Mouse (Mus musculus) R1 (cell line): ENCODE results near the gene Sertad3.

Experiments
- DNase-seq: peaks from one replicate; pipeline ENCODE4 v3.0.0-alpha.2; 2018; ENCODE audit warnings: low read depth, low spot score

Gene Sertad3

DNA sequence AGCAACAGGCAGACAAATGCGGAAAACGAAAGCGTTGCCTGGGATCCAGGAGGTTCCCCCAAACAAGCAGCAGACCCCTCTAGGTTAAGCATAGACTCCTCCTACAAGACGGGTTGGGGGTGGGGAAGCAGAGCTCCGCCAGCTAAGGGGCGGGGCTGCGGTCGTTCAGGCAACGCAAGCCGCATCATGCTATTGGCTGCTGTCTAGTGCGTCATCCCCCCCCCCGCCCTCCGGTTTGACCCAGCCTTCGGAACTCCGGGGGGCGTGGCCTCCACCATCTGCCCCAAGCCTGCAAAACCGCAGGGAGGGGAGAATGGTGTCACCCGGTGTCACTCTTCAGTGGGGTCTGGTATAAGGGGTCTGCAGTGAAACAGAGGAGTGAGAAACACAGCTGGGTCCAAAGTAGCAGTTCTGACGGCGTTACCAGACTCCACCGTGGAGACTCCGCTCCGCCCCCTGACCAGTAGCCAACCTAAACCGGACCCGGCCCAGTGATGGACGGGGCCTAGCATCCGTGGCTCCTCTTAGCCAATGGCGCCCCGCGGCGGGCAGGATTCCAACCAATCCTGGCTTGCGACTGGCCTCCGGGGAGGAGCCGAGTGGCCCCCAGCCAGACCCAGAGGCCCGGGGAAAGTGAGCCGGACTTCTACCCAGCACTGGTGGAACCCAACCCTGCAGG is at the start of gene Sertad3:
Gene Sertad3, plus strand, starts transcription at position 613 of the 679 bp plus-strand sequence.
- DNase-seq = peak; percentile 99

DNA sequence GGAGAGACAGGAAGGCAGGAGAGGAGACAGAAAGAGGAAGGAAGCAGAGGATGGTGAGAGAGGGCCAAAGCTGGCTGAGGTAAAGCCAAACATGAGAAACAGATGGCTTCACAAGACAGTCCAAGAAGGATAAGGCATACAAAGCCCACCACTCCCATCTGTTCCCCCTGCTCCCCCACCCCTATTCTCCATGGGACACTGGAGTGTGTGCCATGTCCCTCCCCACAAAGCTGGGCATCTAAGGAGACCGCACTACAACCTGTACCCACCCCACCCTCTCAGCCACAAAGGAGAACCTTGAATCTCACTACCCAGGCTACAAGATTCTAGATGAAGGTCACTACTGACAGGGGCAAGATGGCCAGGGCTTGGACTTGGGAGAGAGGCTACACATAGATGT is 46.2 kb upstream of the Sertad3 start:
- DNase-seq = no peak

DNA sequence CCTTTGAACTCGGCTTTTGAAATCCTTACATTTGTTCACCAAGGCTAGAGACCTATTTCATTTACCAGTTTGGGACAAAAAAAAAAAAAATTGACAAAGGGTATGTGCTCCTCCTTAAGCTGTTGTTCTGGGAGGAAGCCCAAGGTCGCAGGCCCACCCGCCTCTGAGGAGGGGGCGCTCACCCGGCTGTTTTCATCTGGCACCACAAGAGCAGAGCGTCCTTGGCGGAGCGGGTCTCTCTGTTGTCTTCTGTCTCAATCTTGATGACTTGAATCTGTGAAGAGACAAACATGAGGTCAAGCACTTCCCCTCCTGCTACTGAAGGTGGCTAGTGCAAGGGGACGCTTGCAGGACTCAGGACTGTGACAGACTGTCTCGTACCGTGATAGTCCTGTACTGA is 45.6 kb upstream of the Sertad3 start:
- DNase-seq = no peak

DNA sequence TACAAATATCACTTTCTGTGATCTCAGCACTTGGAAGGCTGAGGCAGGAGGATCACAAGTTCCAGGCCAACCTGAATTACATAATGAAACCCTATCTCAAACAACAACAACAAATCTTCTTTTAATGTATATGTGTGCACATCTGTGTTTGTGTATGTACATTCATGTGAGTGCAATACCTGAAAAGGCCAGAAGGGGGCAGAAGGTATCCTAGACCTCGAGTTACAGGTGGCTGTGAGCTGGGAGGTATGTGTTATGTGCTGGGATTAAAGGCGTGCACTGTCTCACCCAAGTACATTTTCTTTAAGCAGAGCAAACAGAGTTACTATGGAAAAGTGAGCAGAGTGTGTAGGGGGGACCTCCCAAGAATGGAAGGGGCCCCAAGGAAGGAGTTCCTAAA is 44.4 kb upstream of the Sertad3 start:
- peak; percentile 80 for DNase-seq

DNA sequence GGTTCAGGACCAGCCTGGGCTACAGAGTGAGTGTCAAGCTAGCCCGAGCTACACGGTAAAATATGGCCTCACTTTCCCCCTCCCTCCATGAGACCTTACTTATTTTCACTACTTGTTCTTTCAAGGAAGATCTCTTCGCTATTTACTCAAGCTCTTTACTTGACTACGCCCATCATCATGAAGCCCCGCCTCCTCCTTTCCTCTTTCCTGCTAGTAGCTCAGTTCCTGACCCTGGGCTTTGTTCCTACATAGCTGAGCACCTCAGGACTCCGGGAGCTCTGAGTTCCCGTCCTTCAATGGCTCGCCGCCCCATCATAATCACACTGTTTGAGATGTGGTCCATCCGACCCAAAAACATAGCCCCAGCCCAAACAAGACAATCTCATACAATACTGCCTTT is 40.2 kb upstream of the Sertad3 start:
- DNase-seq = peak; percentile 96

DNA sequence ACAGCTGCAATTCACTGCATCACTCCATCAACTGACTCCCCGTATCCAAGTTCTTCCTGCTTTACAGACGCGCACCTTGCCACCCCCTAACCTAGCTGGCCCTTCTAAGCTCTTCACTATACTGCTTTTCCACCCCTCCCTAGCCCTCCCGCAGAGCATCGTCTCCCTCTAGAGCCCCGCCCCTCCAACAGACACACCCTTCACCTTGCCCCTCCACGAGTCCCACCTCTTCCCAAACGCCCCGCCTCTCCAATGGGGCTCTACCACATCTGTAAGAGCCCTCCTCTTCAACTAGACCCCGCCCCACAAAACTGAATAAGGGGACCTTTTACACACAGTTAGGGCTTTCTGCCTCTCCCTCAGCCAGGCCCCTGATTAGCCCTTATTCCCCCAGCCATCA is 39.8 kb upstream of the Sertad3 start:
- peak; percentile 98 for DNase-seq

DNA sequence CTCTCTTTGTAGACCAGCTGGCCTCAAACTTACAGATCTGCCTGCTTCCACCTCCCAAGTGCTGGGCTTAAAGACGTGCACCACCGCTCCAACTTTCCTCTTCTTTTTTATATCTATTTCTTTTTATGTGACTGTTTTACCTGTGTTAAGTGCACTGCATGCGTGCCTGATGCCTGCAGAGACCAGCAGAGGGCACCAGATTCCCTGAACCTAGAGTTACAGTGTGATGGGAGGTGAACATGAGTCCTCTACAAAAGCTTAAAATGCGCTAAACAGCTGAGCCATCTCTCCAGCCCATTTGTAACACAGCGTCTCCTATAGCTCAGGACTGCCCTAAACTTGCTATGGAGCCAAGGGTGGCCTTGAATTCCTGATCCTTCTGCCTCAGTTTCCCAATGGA is 36.0 kb upstream of the Sertad3 start:
- peak; percentile 81 for DNase-seq

DNA sequence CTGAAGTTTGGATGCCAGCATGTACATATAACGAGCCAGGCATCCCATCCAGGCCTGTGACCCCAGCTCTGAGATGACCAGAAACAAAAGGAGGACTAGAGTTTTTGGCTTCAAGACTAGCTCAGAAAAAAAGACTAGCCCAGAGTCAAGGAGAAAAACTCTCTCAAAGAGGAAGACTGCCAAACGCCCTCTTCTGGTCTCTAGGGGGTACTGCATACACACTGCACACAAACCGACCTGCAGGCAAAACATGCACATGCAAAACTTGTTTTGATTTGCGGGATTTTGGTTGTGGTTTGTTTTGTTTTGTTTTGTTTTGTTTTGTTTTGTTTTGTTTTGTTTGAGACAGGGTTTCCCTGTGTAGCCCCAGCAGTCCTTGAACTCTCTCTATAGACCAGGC is 33.6 kb upstream of the Sertad3 start:
- peak; percentile 80 for DNase-seq

DNA sequence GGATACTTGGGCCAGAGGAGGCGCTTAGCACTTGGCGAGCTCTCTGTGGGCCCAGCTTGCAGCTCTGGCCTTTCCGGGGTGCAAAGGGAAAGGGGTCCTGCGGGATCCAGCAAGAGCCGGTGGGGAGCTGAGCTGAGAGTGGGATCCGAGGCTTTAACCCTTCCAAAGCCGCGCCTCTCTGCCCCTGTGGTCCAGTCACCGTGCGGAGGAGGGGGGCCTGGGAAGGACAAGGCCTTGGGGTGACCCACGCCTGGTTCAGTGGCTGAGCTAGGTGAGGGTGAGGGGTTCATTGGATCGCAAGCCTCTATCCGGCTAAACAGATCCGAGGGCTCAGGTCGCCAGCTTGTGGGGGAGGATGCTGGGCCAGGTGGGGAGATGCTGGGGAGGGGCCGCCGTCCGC is 27.5 kb upstream of the Sertad3 start:
- no peak for DNase-seq

DNA sequence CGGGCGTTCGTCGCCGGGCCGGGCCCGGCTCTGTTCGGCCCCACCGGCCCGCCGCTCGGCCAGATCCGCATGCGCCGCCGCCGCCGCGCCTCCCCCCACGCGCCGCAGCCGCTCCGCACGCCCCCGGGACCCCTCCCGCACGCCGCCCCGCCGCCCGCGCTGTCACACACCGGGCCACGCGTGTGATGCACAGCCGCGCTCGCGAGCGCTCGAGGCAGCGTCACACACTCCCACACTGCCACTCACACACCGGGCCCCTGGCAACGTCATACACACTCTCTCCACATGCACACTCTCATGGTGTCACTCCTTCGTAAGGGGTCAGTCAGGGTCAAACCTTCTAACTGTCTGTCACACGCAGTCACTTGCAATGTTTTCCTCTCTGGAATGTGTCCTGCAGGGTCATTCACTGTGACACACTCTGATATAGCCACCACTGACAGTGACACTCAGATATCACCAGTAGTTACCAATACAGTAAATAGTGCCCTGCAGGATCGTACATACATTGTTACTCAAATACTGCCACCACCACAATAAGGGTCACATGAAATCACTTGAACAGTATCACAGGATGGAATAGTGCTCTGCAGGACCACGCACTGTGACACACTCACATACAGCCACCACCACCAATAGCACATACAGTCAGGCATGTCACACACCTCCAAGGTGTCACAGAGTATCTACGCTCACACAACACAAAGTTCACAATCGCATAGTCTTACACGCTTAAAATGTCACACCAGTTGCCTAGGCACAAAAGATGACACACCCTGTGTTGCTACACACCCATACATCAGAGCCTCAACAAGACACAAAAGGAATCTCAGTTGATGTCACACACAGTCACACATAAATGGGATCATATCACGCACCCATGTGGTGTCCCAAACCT is 26.8 kb upstream of the Sertad3 start:
- DNase-seq = peak; percentile 51

DNA sequence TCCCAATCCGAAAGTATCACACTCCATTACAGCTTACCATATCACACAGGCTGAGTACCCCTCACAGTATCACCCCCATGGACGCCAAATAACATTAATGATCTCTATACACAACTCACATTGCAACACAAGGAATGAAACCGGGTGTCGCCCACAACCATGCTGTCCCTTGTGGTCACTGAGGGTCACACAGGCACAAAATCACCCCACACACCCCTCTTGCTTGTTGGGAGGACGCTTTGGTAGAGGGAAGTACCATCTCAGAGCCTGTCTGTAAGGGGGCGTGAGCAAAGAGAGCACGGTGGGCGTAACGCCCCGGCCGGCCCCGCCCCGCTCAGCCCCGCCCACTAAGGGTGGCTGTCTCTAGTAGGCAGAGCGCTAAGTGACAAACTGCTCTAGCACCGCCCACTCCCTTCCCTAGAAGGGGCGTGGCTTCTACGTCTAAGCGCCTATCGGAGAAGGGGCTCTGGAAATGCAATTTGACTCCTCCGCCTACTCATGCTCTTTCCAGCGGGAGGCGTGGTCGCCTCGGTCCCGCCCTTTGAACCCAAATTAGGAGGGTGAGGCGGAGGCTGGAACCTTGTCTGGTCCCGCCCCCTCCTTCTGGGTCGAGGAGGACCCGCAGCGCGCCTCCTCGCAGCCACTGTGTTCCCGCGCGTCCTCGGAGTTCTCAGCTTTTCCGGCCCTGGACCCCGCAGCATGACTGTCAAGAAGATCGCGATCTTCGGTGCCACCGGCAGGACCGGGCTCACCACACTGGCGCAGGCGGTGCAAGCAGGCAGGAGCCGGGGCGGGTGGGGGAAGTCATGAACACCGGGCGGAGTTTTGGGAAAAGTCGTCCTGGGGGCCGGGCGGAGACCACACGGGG is 25.9 kb upstream of the Sertad3 start, which contains the start of the genes Sptbn4 and Blvrb:
Gene Sptbn4, minus strand, starts transcription at position 268 of the 868 bp plus-strand sequence.
Gene Blvrb, plus strand, starts transcription at position 560 of the 868 bp plus-strand sequence.
- peak; percentile 100 for DNase-seq

DNA sequence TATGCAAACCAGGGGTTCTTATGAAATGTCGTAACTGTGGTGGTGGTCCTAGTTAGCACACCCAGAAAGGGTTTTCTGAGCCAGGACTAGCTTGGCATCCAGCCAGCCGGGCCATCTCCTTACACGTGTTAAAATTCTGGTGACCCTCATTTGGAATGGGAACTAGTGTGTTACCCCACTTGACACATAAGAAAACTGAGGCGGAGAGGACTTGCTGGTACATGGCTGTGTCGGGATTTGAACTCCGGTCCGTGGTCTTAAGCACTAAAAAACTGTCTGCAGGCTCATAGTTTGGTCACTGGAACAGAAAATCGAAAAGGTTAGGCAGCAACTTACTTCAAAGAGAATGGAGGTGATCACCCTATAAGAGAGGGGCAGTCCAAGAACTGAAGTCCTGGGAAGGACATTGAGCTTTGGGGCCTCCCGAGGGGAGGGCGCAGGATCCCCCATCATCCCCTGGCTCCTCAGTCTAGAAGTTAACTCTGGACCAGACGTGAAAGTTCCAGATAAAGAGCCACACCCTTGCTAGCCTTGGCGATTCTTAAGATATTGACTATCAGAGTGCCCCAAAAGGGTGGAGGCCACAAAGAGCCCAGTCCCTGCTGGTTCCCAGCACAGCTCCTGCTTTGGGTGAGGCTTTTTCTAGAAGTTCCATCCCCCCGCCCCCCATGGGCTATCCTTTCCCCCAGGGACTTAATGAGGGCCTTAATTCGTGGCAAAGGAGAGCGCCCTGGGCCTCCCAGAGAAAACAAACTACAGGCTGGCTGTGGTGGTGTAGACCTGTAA is 25.0 kb upstream of the Sertad3 start:
- no peak for DNase-seq

DNA sequence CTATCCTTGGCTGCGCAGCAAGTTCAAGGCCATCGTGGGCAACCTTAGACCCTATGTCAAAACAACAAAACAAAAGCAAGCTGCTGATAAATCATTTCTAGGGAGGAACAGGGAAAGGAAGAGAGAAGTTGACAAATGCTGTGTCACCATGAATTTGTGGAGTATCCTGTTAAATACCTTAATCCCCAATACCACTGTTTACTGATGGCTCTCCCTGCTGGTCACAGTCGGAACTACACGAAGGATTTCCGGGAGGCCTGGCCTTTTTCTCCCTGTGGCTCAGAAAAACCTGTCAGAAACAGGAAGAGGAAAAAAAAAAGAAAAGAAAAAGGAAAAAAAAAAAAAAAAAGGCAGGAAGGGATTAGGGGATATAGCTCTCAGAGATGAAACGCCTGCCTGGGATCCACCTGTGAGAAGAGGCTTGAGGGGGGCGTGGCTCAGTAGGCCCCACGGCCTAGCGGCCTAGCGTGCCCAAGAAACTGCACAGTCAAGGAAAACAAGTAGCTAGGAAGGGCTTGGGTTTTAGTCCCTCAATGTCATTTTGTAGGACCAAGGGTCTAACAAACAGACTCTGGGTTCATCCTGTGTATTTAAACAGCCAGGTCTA is 24.2 kb upstream of the Sertad3 start:
- DNase-seq = peak; percentile 93

DNA sequence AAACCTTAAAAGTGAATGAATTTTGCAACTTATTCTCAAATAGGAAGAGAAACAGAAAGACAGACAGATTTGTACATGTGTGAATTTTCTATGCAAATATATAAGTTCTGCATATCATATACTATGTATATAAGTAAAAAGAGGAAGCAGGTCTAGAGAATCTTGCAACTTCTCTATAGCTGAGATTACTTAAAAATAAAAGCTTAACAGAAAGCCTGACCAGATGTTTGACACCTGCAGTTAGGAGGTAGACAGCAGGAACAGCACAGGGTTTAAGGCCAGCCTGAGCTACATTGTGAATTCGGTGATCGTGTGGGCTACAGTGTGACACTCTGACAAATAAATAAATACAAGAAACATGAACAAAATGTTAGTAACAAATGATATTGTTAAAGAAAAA is 22.2 kb upstream of the Sertad3 start:
- no peak for DNase-seq

DNA sequence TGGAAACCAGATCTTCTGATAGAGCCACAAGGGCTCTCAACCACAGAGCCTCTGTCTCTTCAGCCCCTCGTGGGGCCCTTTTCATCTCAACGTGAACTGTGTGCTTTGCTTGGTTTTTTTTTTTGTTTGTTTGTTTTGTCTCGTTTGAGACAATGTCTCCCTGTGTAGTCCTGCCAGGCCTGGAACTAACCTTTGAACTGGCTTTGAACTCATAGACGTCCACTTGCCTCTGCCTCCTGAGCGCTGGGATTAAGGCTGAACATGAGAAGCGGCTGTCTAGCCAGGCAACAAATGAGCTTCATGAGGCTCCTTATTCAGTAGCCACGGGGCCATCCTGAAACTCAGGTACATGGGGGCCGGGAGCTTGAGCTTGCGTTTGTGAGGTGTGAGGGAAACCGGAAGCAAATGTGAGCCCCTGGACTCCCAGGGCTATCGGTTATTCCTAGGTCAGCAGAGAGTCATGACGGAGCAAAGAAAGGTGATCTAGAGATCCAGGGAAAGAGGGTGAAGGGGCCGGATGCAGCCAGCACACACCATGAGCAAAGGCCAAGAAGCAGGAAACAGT is 21.3 kb upstream of the Sertad3 start:
- no peak for DNase-seq

DNA sequence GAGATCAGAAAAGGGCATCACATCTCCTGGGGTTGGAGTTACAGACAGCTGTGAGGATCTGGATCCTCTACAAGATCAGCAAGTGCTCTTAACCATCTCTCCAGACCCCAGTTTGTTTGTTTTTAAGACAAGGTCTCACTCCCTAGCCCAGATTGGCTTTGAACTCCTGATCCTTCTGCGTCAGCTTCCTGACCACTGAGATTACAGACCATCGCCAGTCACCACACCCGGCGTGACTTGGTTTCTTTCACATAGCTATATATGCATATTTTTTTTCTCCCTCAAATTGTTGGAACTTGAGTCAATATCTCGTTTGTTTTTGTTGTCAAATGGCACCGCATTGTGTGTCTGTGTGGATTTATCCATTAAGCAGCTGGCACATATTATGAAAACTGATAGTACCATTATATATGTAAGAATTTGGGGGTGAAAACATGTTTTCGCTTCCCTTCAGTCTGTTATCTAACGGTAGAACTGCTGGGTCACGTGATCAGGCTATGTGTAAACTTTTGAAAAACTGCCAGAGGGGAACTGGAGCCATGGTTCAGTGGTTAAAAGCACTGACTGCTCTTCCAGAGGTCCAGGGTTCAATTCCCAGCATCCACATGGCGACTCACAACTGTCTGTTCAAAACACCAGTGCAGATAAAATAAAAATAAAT is 19.0 kb upstream of the Sertad3 start:
- no peak for DNase-seq

DNA sequence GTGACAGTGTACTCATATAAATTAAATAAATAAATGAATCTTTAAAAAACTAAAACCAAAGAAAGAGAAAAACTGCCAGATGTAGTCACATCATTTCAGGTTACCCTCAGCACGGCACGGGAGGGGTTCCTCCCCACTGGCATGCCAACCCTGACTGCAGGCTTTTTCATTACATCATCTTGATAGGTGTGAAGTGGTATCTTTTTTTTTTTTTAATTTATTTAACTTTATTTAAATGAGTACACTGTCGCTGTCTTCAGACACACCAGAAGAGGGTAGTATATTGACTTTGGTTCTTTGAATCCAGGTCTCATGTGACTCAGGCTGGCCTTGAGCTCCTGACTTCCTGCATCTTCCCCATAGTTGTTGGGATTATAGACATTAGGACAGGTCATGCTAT is 18.3 kb upstream of the Sertad3 start:
- no peak for DNase-seq

DNA sequence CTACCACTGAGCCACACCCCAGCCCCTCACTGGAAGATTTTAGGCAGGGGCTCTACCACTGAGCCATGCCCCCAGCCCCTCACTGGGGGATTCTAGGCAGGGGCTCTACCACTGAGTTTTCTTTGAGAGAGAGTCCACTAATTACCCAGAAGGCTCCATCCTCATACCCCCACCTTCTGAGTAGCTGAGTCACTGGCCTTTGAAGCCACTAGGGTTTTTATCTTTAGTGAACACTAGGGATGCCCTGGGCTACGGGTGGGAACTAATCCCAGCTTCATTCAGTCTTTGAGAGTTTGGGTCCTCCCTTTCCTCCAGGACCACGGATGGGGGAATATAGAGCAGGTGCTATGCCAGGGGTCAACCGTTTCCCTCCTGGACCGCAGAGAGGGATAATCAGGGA is 15.0 kb upstream of the Sertad3 start:
- no peak for DNase-seq

DNA sequence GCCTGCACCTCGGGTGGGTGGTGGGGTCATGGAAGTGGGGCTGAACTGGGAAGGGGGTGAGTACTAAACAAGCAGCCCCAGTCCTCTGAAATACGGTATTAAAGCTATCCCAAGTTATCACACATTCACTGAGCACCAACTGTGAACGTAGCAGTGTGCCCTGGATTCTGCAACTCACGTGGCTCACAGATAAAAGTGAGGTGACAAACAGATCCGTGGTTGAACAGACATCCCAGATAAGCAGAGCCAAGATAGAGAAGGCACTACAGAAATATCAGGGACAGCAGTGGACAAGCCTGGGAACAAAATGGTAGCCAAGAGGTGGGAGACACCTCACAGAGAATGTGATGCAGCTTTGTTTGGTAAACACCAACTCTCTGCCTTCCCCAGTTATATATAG is 13.9 kb upstream of the Sertad3 start:
- no peak for DNase-seq

DNA sequence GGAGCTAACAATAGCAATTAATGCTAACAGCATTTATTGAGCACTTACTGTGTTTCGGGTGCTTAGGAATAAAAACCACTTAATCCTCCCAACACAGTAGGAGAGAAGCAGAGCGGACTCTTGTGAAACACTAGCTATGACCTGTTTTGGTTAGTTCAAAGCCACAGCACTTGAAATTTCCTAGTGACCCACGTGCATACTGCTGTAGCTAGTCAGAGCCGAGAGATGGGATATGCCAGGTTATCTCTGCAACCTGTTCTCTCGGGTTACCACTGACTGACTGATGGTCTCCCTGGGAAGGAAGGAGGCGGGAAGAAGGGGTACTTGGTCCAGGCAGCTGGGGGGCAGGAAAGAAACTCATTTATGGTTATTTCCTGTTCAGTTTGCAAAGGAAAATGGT is 13.1 kb upstream of the Sertad3 start:
- no peak for DNase-seq
